Mouse (Mus musculus) duodenum, adult 2 months (tissue): Measurements from ENCODE around the gene Anks3. TPM values are rescaled to one million over a fixed set of nuclear protein-coding genes. Genes with fewer than 3 reads are reported as not detected.

ENCODE experiments used
- polyA plus RNA-seq: library from polyadenylated mRNA; depleted of rRNA; stranded (reverse); fragments of >200 nt; gene quantifications from 2 replicates; pipeline ENCODE4 v1.2.3, GENCODE M21; 2012; ENCODE audit warnings: low replicate concordance; rRNA removed

Gene Anks3
- 21.8 and 24.0 TPM in 2 replicates for polyA plus RNA-seq

GRCm38 (mm10) chr16:4963797-4964709, at the start of gene Anks3:
TSS of gene Anks3 (minus strand) at chr16:4964205.

GRCm38 (mm10) chr16:5013054-5013838, 49.2 kb upstream of the Anks3 start, which contains the start of gene Rogdi:
TSS of gene Rogdi (minus strand) at chr16:5013553.

DNA sequence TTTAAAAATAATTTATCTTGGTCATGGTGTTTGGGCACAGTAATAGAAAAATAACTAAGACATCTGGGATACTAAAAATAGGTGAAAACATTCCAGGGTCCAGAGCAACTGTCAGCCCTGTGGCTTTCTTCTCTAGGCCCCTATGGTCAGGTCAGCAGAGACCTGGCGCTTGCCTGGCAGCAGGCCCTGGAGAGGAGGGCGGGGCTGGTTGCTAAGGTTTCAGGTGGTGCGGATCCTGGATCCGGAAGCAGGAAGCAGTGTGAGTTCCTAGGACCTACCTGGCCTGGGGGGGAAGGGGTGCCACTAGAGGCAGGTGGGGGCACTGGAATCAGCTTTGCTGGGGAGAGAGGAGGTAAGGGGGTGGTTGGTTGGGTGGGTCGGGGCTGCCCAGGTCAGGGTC, 43.1 kb upstream of the Anks3 start, which contains the start of gene Smim22:
Gene Smim22 (plus strand): TSS at position 222 of the 400 bp plus-strand sequence.

DNA sequence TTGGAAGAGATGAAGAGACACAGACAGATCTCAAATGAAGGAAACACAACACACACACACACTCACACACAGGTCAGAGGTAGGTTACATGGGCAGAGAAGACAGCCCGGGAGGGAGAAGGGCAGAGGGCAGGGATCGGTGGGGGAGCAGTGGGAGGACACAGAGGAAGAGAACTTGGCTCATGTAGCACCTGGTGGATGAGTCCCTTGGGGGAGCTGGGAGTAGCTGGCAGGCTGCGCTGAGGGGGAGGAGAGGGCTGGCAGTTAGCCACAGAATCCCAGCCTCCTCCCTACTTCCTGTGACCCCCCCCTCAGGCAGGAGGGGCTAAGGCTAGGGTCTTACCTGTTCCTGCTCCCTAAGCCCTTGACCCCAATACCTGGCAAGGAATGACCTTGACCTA, 33.5 kb upstream of the Anks3 start, which contains the start of gene Sept12:
Gene Sept12 (minus strand): TSS at position 300 of the 400 bp plus-strand sequence.

GRCm38 (mm10) chr16:4938461-4938860, 25.5 kb downstream of the Anks3 start, which contains the start of gene Nudt16l1:
TSS of gene Nudt16l1 (plus strand) at chr16:4938761.

Other genes starting within 250 kb of the Anks3 start
- gene Nmral1, start 244.8 kb downstream of the Anks3 start, polyA plus RNA-seq: 2.5 and 5.1 TPM in 2 replicates
- gene Hmox2, start 237.8 kb downstream of the Anks3 start, polyA plus RNA-seq: 19.9 and 20.9 TPM in 2 replicates
- gene Cdip1, start 173.9 kb downstream of the Anks3 start, polyA plus RNA-seq: 138 and 207 TPM in 2 replicates
- gene 4930562C15Rik, start 128.8 kb downstream of the Anks3 start, polyA plus RNA-seq: not detected in 2 replicates
- gene Ubald1, start 83.9 kb downstream of the Anks3 start, polyA plus RNA-seq: 34.9 and 38.2 TPM in 2 replicates
- gene Mgrn1, start 78.0 kb downstream of the Anks3 start, polyA plus RNA-seq: 128 and 172 TPM in 2 replicates
- 37.5 and 39.6 TPM in 2 replicates for gene Nudt16l1, start 25.4 kb downstream of the Anks3 start, polyA plus RNA-seq
- not detected in 2 replicates for gene Sept12, start 33.6 kb upstream of the Anks3 start, polyA plus RNA-seq
- 205 and 527 TPM in 2 replicates for gene Smim22, start 43.1 kb upstream of the Anks3 start, polyA plus RNA-seq
- 50.5 and 84.1 TPM in 2 replicates for gene Rogdi, start 49.3 kb upstream of the Anks3 start, polyA plus RNA-seq
- 33.0 and 46.5 TPM in 2 replicates for gene Glyr1, start 85.7 kb upstream of the Anks3 start, polyA plus RNA-seq
- gene Ubn1, start 85.9 kb upstream of the Anks3 start, polyA plus RNA-seq: 11.9 and 15.4 TPM in 2 replicates
- gene Ppl, start 168.2 kb upstream of the Anks3 start, polyA plus RNA-seq: 0.37 and 0.78 TPM in 2 replicates
- gene Sec14l5, start 182.9 kb upstream of the Anks3 start, polyA plus RNA-seq: 0.07 TPM in 1 of 2 replicates, not detected in the other
- gene Nagpa, start 239.8 kb upstream of the Anks3 start, polyA plus RNA-seq: 32.7 and 35.2 TPM in 2 replicates